Mouse (Mus musculus) MEL (cell line): ENCODE data around the gene Brip1. TPM values are rescaled to one million over a fixed set of nuclear protein-coding genes. Genes with fewer than 3 reads are reported as not detected.

Experiments used
- DNase-seq: peaks from one replicate; pipeline ENCODE4 v3.0.0; 2011; ENCODE audit warnings: low read depth, low spot score
- H3K27ac ChIP-seq: 2 replicates; pipeline ENCODE4 v1.5.1; 2012; ENCODE audit warnings: low read depth, mild to moderate bottlenecking, control low read depth, low read length, moderate library complexity; ENCODE audit not compliant: control insufficient read depth
- H3K27me3 ChIP-seq, 2 experiments: fragments of 150-350 bp in 1 of 2; sonication (generic) in 1 of 2; 2 replicates each; pipeline ENCODE4 v1.6.1; 2012; ENCODE audit warnings: low read length in 2 of 2, mild to moderate bottlenecking in 2 of 2, improper control_type of control experiment in 1 of 2, moderate library complexity in 1 of 2; ENCODE audit not compliant: insufficient read depth in 2 of 2, control insufficient read depth in 1 of 2
- H3K36me3 ChIP-seq, 2 experiments: 2 replicates each; pipeline ENCODE4 v1.6.1; 2012 to 2014; ENCODE audit warnings: low read length in 2 of 2, improper control_type of control experiment in 1 of 2, inconsistent platforms in 1 of 2, mild to moderate bottlenecking in 1 of 2; ENCODE audit not compliant: insufficient read depth in 2 of 2, control insufficient read depth in 1 of 2
- H3K4me1 ChIP-seq, 2 experiments: fragments of 150-350 bp in 1 of 2; sonication (generic) in 1 of 2; 2 replicates each; pipeline ENCODE4 v1.6.1; 2012; ENCODE audit warnings: low read length in 2 of 2, improper control_type of control experiment in 1 of 2, mild to moderate bottlenecking in 1 of 2; ENCODE audit not compliant: insufficient read depth in 2 of 2, control insufficient read depth in 1 of 2
- H3K4me3 ChIP-seq, 2 experiments: fragments of 150-350 bp in 1 of 2; sonication (generic) in 1 of 2; 2 replicates each; pipeline ENCODE4 v1.5.1; 2012; ENCODE audit warnings: low read depth in 2 of 2, low read length in 2 of 2, mild to moderate bottlenecking in 2 of 2, moderate library complexity in 2 of 2, control low read depth in 1 of 2, improper control_type of control experiment in 1 of 2; ENCODE audit not compliant: control insufficient read depth in 1 of 2, insufficient read depth in 1 of 2
- H3K79me2 ChIP-seq: 2 replicates; pipeline ENCODE4 v1.6.1; 2012; ENCODE audit warnings: mild to moderate bottlenecking, low read length, moderate library complexity; ENCODE audit not compliant: control insufficient read depth, poor library complexity, insufficient read depth
- H3K9ac ChIP-seq: 2 replicates; pipeline ENCODE4 v1.6.1; 2012; ENCODE audit warnings: low read depth, mild to moderate bottlenecking, control low read depth, low read length, moderate library complexity; ENCODE audit not compliant: control insufficient read depth, poor library complexity, severe bottlenecking
- H3K9me3 ChIP-seq: fragments of 150-350 bp; sonication (generic); replicated peaks from 2 replicates; pipeline ENCODE4 v1.6.1; 2012; ENCODE audit warnings: mild to moderate bottlenecking, low read length, improper control_type of control experiment, moderate library complexity; ENCODE audit not compliant: insufficient read depth
- BHLHE40 ChIP-seq: IDR thresholded peaks from 2 replicates; pipeline ENCODE4 v1.6.1; 2012; ENCODE audit warnings: low read depth, mild to moderate bottlenecking, inconsistent platforms, low read length, improper control_type of control experiment, borderline replicate concordance
- CHD2 ChIP-seq: IDR thresholded peaks from 2 replicates; pipeline ENCODE4 v1.6.1; 2011; ENCODE audit warnings: low read length, improper control_type of control experiment
- ETS1 ChIP-seq: IDR thresholded peaks from 2 replicates; pipeline ENCODE4 v1.6.1; 2012; ENCODE audit warnings: low read depth, mild to moderate bottlenecking, inconsistent platforms, low read length, improper control_type of control experiment, moderate library complexity
- GABPA ChIP-seq: IDR thresholded peaks from 2 replicates; pipeline ENCODE4 v1.6.1; 2012; ENCODE audit warnings: low read depth, mild to moderate bottlenecking, inconsistent platforms, low read length, improper control_type of control experiment, moderate library complexity
- JUND ChIP-seq: IDR thresholded peaks from 2 replicates; pipeline ENCODE4 v1.6.1; 2011; ENCODE audit warnings: low read depth, mild to moderate bottlenecking, improper control_type of control experiment, low read length
- MAFK ChIP-seq: IDR thresholded peaks from 2 replicates; pipeline ENCODE4 v1.6.1; 2011; ENCODE audit warnings: low read depth, mild to moderate bottlenecking, low read length, improper control_type of control experiment, borderline replicate concordance
- MAX ChIP-seq: IDR thresholded peaks from 2 replicates; pipeline ENCODE4 v1.6.1; 2011; ENCODE audit warnings: low read length, improper control_type of control experiment
- MYB ChIP-seq: IDR thresholded peaks from 2 replicates; pipeline ENCODE4 v1.6.1; 2011; ENCODE audit warnings: mild to moderate bottlenecking, low read depth, low read length, improper control_type of control experiment
- MYC ChIP-seq: IDR thresholded peaks from 2 replicates; pipeline ENCODE4 v1.6.1; 2011; ENCODE audit warnings: low read depth, mild to moderate bottlenecking, low read length, improper control_type of control experiment, moderate library complexity
- RAD21 ChIP-seq: IDR thresholded peaks from 2 replicates; pipeline ENCODE4 v1.6.1; 2011; ENCODE audit warnings: mild to moderate bottlenecking, low read depth, low read length, improper control_type of control experiment
- SIN3A ChIP-seq: IDR thresholded peaks from 2 replicates; pipeline ENCODE4 v1.6.1; 2012; ENCODE audit warnings: low read length, improper control_type of control experiment, inconsistent platforms
- SMC3 ChIP-seq: IDR thresholded peaks from 2 replicates; pipeline ENCODE4 v1.6.1; 2011; ENCODE audit warnings: low read depth, low read length, improper control_type of control experiment
- TCF12 ChIP-seq: IDR thresholded peaks from 2 replicates; pipeline ENCODE4 v1.6.1; 2014; ENCODE audit warnings: low read depth, mild to moderate bottlenecking, inconsistent platforms, low read length, improper control_type of control experiment, moderate library complexity
- UBTF ChIP-seq: IDR thresholded peaks from 2 replicates; pipeline ENCODE4 v1.6.1; 2012; ENCODE audit warnings: low read depth, mild to moderate bottlenecking, inconsistent platforms, low read length, improper control_type of control experiment, moderate library complexity, borderline replicate concordance; ENCODE audit not compliant: insufficient read depth
- USF1 ChIP-seq: IDR thresholded peaks from 2 replicates; pipeline ENCODE4 v1.6.1; 2014; ENCODE audit warnings: low read depth, mild to moderate bottlenecking, inconsistent platforms, low read length, improper control_type of control experiment, moderate library complexity
- USF2 ChIP-seq, 2 experiments: IDR thresholded peaks; 2 replicates each; pipeline ENCODE4 v1.6.1; 2011 to 2012; ENCODE audit warnings: improper control_type of control experiment in 2 of 2, low read length in 2 of 2, borderline replicate concordance in 1 of 2, inconsistent platforms in 1 of 2, low read depth in 1 of 2, mild to moderate bottlenecking in 1 of 2; ENCODE audit not compliant: insufficient read depth in 1 of 2
- ZC3H11A ChIP-seq: IDR thresholded peaks from 2 replicates; pipeline ENCODE4 v1.6.1; 2012; ENCODE audit warnings: low read depth, mild to moderate bottlenecking, inconsistent platforms, low read length, improper control_type of control experiment
- ZMIZ1 ChIP-seq: IDR thresholded peaks from 2 replicates; pipeline ENCODE4 v1.6.1; 2012; ENCODE audit warnings: low read depth, mild to moderate bottlenecking, inconsistent platforms, low read length, improper control_type of control experiment, moderate library complexity
- ZNF384 ChIP-seq: IDR thresholded peaks from 2 replicates; pipeline ENCODE4 v1.6.1; 2012; ENCODE audit warnings: low read depth, mild to moderate bottlenecking, inconsistent platforms, low read length, improper control_type of control experiment
- polyA plus RNA-seq, 2 experiments: library from polyadenylated mRNA; stranded (reverse) in 1 of 2; unstranded in 1 of 2; fragments of >175 nt in 1 of 2; fragments of >200 nt in 1 of 2; gene quantifications; 2 replicates each; pipeline versions ENCODE4 v1.2.1 to v1.2.4; 2012; ENCODE audit warnings: low replicate concordance in 2 of 2, low read depth in 1 of 2; ENCODE audit not compliant: insufficient read length in 2 of 2, insufficient read depth in 1 of 2, missing spikeins in 1 of 2
- total RNA-seq: library from RNA; depleted of rRNA; stranded (reverse); fragments of 300-350 nt; gene quantifications from 2 replicates; pipeline ENCODE4 v1.2.3, GENCODE M21; 2012

Brip1 gene
- total and polyA plus RNA-seq, 3 experiments, result 13.4 to 20.9 (median 14.9) TPM

GRCm38 (mm10) chr11:86232446-86232845 lies 31.5 kb upstream of the Brip1 start:
- H3K4me3 ChIP-seq, result no peak overlapping the region
- TF ChIP-seq ETS1 (no peak), MAFK (peak; percentile 97)
- no peaks in the 10 kb centered on the region for H3K27me3 ChIP-seq
- no peaks in the 10 kb centered on the region for H3K4me1 ChIP-seq
- DNase-seq, result no peak
- H3K9me3 ChIP-seq, result no peaks in the 10 kb centered on the region
- no peak overlapping the region for H3K27ac ChIP-seq
- H3K9ac ChIP-seq, result no peak overlapping the region
- no peaks in the 10 kb centered on the region for H3K79me2 ChIP-seq
- peaks cover 0 to 47% of the 10 kb centered on the region in 2 experiments; a peak in 2 of 4 replicates for H3K36me3 ChIP-seq

- peaks cover 0 to 46% of the 10 kb centered on the region in 2 experiments; a peak in 2 of 4 replicates for H3K36me3 ChIP-seq
- H3K79me2 ChIP-seq, result no peaks in the 10 kb centered on the region
- H3K27me3 ChIP-seq, result no peaks in the 10 kb centered on the region
- no peak for DNase-seq
- no peak overlapping the region for H3K9ac ChIP-seq
- H3K4me1 ChIP-seq, result no peaks in the 10 kb centered on the region
- H3K9me3 ChIP-seq, result no peaks in the 10 kb centered on the region
- H3K4me3 ChIP-seq, result no peak overlapping the region
- TF ChIP-seq ZMIZ1, result no peak
- TF ChIP-seq MYB, result no peak
- no peak for TF ChIP-seq TCF12
- TF ChIP-seq MAX, result no peak
- TF ChIP-seq SIN3A, result no peak
- TF ChIP-seq ZC3H11A, result no peak
- no peak for TF ChIP-seq JUND
- no peak for TF ChIP-seq BHLHE40
- no peak for TF ChIP-seq USF1
- TF ChIP-seq UBTF, result no peak
- no peak for TF ChIP-seq CHD2
- no peak for TF ChIP-seq SMC3
- TF ChIP-seq ETS1, result no peak
- TF ChIP-seq USF2 (IDR thresholded peaks at IDR 0.05; ENCODE audit: borderline replicate concordance in 1 of 2, insufficient read depth in 1 of 2, low read depth in 1 of 2, low read length in 2 of 2), result no peak
- TF ChIP-seq RAD21, result no peak
- TF ChIP-seq GABPA, result no peak
- no peak for TF ChIP-seq MYC
- TF ChIP-seq ZNF384, result no peak
- TF ChIP-seq, all 39 proteins: peak for 0
- H3K27ac ChIP-seq, result no peak overlapping the region
Measured at GRCm38 (mm10) chr11:86231781-86232350, 30.9 kb upstream of the Brip1 start.
